Mouse (Mus musculus) neutrophil, adult 65 days (primary cell): ENCODE measurements around the gene Tnfsf12. TPM values are rescaled to one million over a fixed set of nuclear protein-coding genes. Genes with fewer than 3 reads are reported as not detected.

ENCODE experiments used
- total RNA-seq: library from RNA; stranded (reverse); gene quantifications from 2 replicates; pipeline ENCODE4 v1.2.4, GENCODE M21; 2023

Gene Tnfsf12
- 7.3 and 8.2 TPM in 2 replicates for total RNA-seq

DNA sequence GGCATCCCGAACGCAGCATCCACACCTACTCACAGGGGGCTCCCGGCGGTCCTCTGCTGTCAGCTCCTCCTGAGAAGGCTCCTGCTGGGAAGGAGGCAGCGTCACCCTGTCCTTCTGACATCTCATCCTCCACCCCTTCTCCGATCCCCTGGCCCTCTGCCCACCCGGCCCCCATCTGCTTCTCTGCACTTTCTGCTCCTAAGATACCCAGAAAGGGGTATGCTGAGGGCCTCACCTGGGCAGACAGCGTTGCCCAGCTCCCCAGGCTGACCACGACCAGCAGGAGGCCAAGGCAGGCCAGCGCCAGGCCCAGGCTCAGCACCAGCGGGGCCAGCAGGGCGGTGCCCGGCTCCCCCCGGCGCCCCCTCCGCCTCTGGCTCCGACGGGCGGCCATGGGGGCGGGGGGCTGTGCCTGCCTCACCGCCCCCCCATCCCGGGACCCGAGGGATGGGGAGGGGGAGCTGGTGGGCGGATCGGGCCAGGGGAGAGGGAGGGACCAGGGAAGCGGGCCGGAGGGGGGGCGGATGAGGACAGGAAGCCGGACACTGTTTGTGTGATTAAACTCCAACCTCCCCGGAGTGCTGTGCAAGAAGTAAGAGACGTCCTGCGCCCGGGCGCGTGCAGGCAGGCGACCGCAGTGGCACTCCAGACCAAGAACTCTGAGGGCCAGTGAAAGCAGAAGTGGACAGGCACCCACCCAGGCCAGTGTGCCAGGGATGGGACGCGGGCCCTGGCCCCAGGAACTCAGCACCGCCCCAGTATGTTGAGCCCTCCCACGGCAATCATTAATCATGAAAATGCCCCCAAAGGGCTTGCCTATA lies at the start of gene Tnfsf12, which contains the start of gene Tnfsfm13:
Tnfsf12 (minus strand) TSS at position 489 of the 821 bp plus-strand sequence.
Tnfsfm13 (minus strand) TSS at position 738 of the 821 bp plus-strand sequence.

DNA sequence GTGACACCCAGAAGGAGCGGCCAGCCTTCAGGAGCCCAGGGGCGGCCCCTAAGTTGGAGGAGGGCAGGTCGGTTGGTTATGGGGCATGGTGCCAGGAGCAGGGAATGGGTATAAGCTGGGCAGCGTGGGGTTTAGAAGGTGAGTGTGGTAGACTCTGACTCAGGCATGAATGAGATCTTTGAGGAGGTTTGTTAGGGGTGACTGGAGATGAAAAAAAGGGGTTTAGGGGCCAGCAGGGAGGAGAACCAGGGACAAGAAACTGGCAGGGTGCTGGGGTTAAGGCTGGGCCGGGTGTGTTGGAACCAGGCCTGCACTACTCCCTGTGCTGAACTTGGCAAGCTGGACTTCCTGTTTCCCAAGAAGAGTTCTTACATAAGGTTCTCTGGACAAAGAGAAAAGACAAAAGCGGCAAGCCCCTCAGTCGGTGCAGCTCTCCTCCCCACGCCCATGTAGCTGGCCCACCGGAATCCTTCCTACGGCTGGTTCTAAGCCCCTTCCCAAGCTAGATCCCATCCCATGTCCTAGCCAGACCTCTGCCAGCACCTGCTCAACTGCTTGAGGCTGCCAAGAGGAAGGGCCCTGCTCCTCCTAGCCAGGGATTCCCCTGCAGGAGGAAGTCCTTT lies 10.0 kb downstream of the Tnfsf12 start, which contains the start of gene Tnfsf13:
Tnfsf13 (minus strand) TSS at position 259 of the 623 bp plus-strand sequence.

GRCm38 (mm10) chr11:69681314-69682208 lies 14.1 kb downstream of the Tnfsf12 start, which contains the start of gene Senp3:
Gene Senp3 (minus strand): TSS chr11:69682084.

GRCm38 (mm10) chr11:69672211-69672706 lies 23.4 kb downstream of the Tnfsf12 start, which contains the start of gene Eif4a1:
Gene Eif4a1 (minus strand): TSS chr11:69672423.

GRCm38 (mm10) chr11:69665961-69666664 lies 29.5 kb downstream of the Tnfsf12 start, which contains the start of gene Cd68:
Gene Cd68 (minus strand): TSS chr11:69666153.

DNA sequence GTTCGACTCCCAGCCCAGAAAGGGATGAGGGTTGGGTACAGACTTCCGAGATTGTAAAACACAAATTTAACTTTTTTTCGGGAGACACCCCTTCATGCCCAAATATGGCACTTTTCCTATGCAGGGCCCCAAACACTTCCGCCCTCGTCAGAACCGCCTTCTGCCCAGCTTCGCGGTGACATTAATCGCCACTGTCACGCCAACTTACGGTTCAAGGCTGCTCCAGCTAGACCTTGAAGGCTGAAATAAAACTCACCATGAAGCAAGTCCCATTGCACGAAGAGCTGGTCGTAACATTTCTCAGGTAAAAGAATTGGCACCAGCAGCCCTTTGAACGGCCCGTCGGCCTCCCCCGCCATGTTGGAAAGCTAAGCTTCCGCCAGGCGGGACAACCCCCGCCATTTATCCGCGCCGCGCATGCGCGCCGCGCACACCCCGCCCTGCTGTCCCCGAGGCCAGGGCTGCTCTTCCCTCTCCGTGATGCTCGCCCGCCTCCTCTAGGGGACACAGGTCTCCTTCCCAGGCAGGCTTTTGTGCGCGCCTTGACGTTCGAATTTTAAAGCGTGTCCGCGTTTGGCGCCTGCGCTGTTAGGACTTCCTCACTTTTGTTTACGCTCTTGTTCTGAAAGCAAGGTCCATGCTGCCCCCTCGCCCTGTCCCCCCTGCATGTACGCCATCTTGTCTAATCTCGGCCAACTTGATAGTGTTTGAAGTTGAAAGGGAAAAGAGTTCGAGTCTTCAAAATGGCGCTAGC lies 33.3 kb downstream of the Tnfsf12 start, which contains the start of gene Mpdu1:
Mpdu1 (minus strand) TSS at position 430 of the 754 bp plus-strand sequence.

DNA sequence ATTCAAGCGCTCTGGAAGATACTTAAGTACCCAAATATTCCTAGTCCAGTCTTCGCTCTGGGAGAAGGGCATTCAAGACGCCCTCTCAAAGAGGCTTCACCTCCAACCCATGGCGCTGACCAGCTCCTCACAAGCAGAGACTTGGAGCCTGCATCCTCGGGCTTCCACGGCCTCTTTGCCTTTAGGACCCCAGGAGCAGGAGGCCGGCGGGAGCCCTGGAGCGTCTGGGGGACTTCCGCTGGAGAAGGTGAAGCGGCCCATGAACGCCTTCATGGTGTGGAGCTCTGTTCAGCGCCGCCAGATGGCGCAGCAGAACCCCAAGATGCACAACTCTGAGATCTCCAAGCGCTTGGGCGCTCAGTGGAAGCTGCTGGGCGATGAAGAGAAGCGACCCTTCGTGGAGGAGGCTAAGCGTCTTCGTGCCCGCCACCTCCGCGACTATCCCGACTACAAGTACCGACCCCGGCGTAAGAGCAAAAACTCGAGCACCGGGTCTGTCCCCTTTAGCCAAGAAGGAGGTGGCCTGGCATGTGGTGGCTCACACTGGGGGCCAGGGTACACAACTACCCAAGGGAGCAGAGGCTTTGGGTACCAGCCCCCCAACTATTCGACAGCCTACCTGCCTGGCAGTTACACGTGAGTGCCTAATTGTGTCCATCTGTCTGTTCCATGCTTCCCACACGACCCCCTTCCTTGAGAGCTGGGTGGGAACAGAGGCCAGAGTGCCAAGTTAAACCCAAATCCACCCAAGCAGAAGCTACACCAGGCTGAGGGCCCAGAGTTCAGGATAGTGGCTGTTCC lies 40.2 kb downstream of the Tnfsf12 start, which contains the start of gene Sox15:
Sox15 (plus strand) TSS at position 51 of the 801 bp plus-strand sequence.

Other genes with a start within 250 kb of the Tnfsf12 start
- 2.1 and 6.3 TPM in 2 replicates for gene Dnah2, start 146.7 kb downstream of the Tnfsf12 start, total RNA-seq
- gene Efnb3, start 135.6 kb downstream of the Tnfsf12 start, total RNA-seq = 0.23 and 0.28 TPM in 2 replicates
- 9.3 and 11.2 TPM in 2 replicates for gene Wrap53, start 115.6 kb downstream of the Tnfsf12 start, total RNA-seq
- 33.7 and 43.7 TPM in 2 replicates for gene Trp53, start 115.5 kb downstream of the Tnfsf12 start, total RNA-seq
- gene Atp1b2, start 89.9 kb downstream of the Tnfsf12 start, total RNA-seq = not detected in 2 replicates
- gene Shbg, start 77.9 kb downstream of the Tnfsf12 start, total RNA-seq = not detected in 2 replicates
- gene Sat2, start 73.8 kb downstream of the Tnfsf12 start, total RNA-seq = not detected in 2 replicates
- gene Fxr2, start 62.9 kb downstream of the Tnfsf12 start, total RNA-seq = 43.9 and 65.2 TPM in 2 replicates
- gene Sox15, start 40.5 kb downstream of the Tnfsf12 start, total RNA-seq = 0.95 TPM in 1 of 2 replicates, not detected in the other
- 67.2 and 77.6 TPM in 2 replicates for gene Mpdu1, start 33.2 kb downstream of the Tnfsf12 start, total RNA-seq
- gene Cd68, start 29.7 kb downstream of the Tnfsf12 start, total RNA-seq = 79.5 and 104 TPM in 2 replicates
- gene Eif4a1, start 23.4 kb downstream of the Tnfsf12 start, total RNA-seq = 525 and 565 TPM in 2 replicates
- gene Senp3, start 13.8 kb downstream of the Tnfsf12 start, total RNA-seq = 77.3 and 91.6 TPM in 2 replicates
- gene Tnfsf13, start 10.1 kb downstream of the Tnfsf12 start, total RNA-seq = 10.0 and 11.1 TPM in 2 replicates
- 1.4 and 4.9 TPM in 2 replicates for gene Tnfsfm13, start 249 bp upstream of the Tnfsf12 start, total RNA-seq
- 74.6 and 76.6 TPM in 2 replicates for gene Polr2a, start 62.8 kb upstream of the Tnfsf12 start, total RNA-seq
- gene Slc35g3, start 66.1 kb upstream of the Tnfsf12 start, total RNA-seq = not detected in 2 replicates
- 0.70 and 1.2 TPM in 2 replicates for gene Zbtb4, start 70.1 kb upstream of the Tnfsf12 start, total RNA-seq
- 0.54 and 1.0 TPM in 2 replicates for gene Chrnb1, start 100.1 kb upstream of the Tnfsf12 start, total RNA-seq
- gene Fgf11, start 106.0 kb upstream of the Tnfsf12 start, total RNA-seq = not detected in 2 replicates
- gene Tmem102, start 109.8 kb upstream of the Tnfsf12 start, total RNA-seq = not detected in 2 replicates
- gene Gm39566, start 119.4 kb upstream of the Tnfsf12 start, total RNA-seq = not detected in 2 replicates
- not detected in 2 replicates for gene Spem2, start 122.6 kb upstream of the Tnfsf12 start, total RNA-seq
- gene Spem1, start 126.3 kb upstream of the Tnfsf12 start, total RNA-seq = not detected in 2 replicates
- 0.88 and 1.8 TPM in 2 replicates for gene Nlgn2, start 141.9 kb upstream of the Tnfsf12 start, total RNA-seq
- 76.0 and 86.7 TPM in 2 replicates for gene Tmem256, start 142.7 kb upstream of the Tnfsf12 start, total RNA-seq
- 26.2 and 36.2 TPM in 2 replicates for gene Plscr3, start 150.5 kb upstream of the Tnfsf12 start, total RNA-seq
- not detected in 2 replicates for gene Tnk1, start 162.9 kb upstream of the Tnfsf12 start, total RNA-seq
- 0.84 TPM in 1 of 2 replicates, not detected in the other for gene Tmem95, start 182.2 kb upstream of the Tnfsf12 start, total RNA-seq
- gene Kctd11, start 185.6 kb upstream of the Tnfsf12 start, total RNA-seq = 6.8 TPM in 2 replicates
- gene Acap1, start 199.7 kb upstream of the Tnfsf12 start, total RNA-seq = 262 and 323 TPM in 2 replicates
- gene 2810408A11Rik, start 205.1 kb upstream of the Tnfsf12 start, total RNA-seq = 1.2 and 2.6 TPM in 2 replicates
- gene Neurl4, start 205.2 kb upstream of the Tnfsf12 start, total RNA-seq = 17.7 and 25.0 TPM in 2 replicates
- gene Gps2, start 218.0 kb upstream of the Tnfsf12 start, total RNA-seq = 71.0 and 76.8 TPM in 2 replicates
- gene Eif5a, start 226.1 kb upstream of the Tnfsf12 start, total RNA-seq = 429 and 447 TPM in 2 replicates
- not detected in 2 replicates for gene Ybx2, start 239.9 kb upstream of the Tnfsf12 start, total RNA-seq